Mouse (Mus musculus): Measurements from ENCODE around the gene Nt5m. TPM values are rescaled to one million over a fixed set of nuclear protein-coding genes. Genes with fewer than 3 reads are reported as not detected.

Nt5m gene
- total and polyA plus RNA-seq, 3 experiments: 23.7 to 35.9 (median 25.4) TPM

DNA sequence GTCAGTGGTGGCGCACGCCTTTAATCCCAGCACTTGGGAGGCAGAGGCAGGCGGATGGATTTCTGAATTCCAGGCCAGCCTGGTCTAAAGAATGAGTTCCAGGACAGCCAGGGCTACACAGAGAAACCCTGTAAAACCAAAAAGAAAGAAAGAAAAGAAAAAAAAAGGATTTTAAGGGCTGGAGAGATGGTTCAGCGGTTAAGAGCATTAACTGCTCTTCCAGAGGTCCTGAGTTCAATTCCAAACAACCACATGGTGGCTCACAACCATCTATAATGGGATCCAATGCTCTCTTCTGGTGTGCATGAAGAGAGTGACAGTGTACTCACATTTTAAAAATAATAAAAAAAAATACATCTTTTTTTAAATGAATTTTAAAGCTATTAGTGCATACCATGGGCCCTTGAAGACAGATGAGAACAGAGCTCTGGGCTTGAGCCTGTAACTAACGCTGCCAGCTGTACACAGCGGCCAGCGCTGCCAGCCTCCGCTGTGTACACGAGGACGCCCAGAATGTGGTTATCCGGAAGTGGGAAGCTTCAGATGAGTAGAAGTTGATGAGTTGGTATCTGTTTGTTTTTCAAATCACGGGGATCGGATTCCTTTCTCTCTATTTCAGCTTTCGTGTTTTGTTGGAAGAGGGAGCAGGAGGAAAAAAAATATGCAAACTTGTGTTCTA, 28.6 kb upstream of the Nt5m start:
- WGBS: 54% methylated on average over 14 of the region's 14 CpGs
- TF ChIP-seq POLR2A (IDR thresholded peaks at IDR 0.05; ENCODE audit: insufficient read depth, low read depth, low read length): no peak
- no peak for TF ChIP-seq CTCF (IDR thresholded peaks at IDR 0.05)
- no peak for TF ChIP-seq EP300 (IDR thresholded peaks at IDR 0.05; ENCODE audit: insufficient read depth, low read depth, low read length)

DNA sequence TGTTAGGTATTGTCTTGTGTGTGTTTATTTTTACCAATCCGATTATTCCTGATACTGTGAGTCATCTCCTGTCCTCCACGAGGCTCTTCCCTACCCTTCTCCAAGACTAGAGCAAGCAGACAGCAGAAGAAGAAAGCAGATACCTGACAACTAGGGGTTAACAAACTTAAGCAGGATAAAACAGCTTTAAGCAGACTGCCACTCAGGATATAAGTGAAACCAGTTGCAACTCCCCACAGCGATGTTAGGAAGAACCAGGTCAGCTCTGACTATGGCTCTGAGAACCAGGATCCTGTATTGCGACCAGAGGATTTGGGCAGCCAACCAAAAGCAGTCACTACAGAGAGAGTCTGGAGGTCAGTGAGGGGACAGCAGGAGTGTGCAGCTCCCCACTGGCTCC, 28.0 kb upstream of the Nt5m start:
- TF ChIP-seq CTCF (IDR thresholded peaks at IDR 0.05) (no peak), POLR2A (IDR thresholded peaks at IDR 0.05; ENCODE audit: insufficient read depth, low read depth, low read length) (no peak), EP300 (IDR thresholded peaks at IDR 0.05; ENCODE audit: insufficient read depth, low read depth, low read length) (no peak)
- Histone ChIP-seq H3K9ac (ENCODE audit: low read depth, low read length) (no peak overlapping the region), H3K27ac (no peak overlapping the region), H3K79me2 (replicated peaks; ENCODE audit: control insufficient read depth, insufficient read depth, low read length) (peaks cover 8% of the 10 kb centered on the region), H3K36me3 (ENCODE audit: control insufficient read depth, insufficient read depth, low read length) (peaks cover 12% of the 10 kb centered on the region), H3K27me3 (ENCODE audit: control insufficient read depth, insufficient read depth, low read length) (no peaks in the 10 kb centered on the region), H3K4me3 (no peak overlapping the region), H3K4me1 (ENCODE audit: control insufficient read depth, insufficient read depth, low read length) (peaks cover 12% of the 10 kb centered on the region)
- 37% methylated on average over 4 of the region's 4 CpGs for WGBS
- intact Hi-C loops (cut with DNase I): no loop called here
- no peak for DNase-seq

More for the DNA sequence above, 28.6 kb upstream of the Nt5m start:
- H3K27ac ChIP-seq: peak overlapping the region; percentile 100
- H3K4me1 ChIP-seq (ENCODE audit: control insufficient read depth, insufficient read depth, low read length): peaks cover 12% of the 10 kb centered on the region
- peak overlapping the region; percentile 87 for H3K4me3 ChIP-seq
- 0 out of 2 replicates have a peak overlapping the region, but pooled peaks have one; percentile 23 for H3K9ac ChIP-seq (ENCODE audit: low read depth, low read length)
- H3K79me2 ChIP-seq (replicated peaks; ENCODE audit: control insufficient read depth, insufficient read depth, low read length): peaks cover 8% of the 10 kb centered on the region
- intact Hi-C loops (cut with DNase I): no loop called here
- DNase-seq: no peak
- H3K27me3 ChIP-seq (ENCODE audit: control insufficient read depth, insufficient read depth, low read length): no peaks in the 10 kb centered on the region
- peaks cover 12% of the 10 kb centered on the region for H3K36me3 ChIP-seq (ENCODE audit: control insufficient read depth, insufficient read depth, low read length)

DNA sequence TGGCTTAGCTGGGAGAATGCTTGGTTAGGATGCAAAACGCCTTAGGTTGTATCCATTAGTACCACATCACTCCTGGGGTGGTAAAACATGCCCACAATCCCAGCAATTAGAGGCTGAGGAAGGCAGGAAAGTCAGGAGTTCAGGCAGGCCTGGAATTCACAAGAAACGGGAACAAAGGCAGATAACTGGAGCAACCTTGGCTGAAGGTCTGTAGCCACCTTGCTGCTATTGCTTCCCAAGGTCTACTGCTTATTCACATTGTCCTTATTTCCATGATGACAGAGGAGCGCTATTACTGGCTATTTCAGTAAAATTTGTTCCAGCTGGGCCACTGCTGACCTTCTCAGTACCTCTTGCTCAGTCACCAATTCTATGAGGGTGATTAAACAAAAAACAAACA, 26.0 kb upstream of the Nt5m start:
- no peak for DNase-seq
- H3K27ac ChIP-seq: no peak overlapping the region
- no peak for TF ChIP-seq CTCF (IDR thresholded peaks at IDR 0.05)
- no peak for TF ChIP-seq POLR2A (IDR thresholded peaks at IDR 0.05; ENCODE audit: insufficient read depth, low read depth, low read length)
- TF ChIP-seq EP300 (IDR thresholded peaks at IDR 0.05; ENCODE audit: insufficient read depth, low read depth, low read length): no peak
- H3K79me2 ChIP-seq (replicated peaks; ENCODE audit: control insufficient read depth, insufficient read depth, low read length): no peaks in the 10 kb centered on the region; the same call in 1 of the 2 replicates
- intact Hi-C loops (cut with DNase I): no loop called here
- peaks cover 7% of the 10 kb centered on the region for H3K4me1 ChIP-seq (ENCODE audit: control insufficient read depth, insufficient read depth, low read length)
- H3K36me3 ChIP-seq (ENCODE audit: control insufficient read depth, insufficient read depth, low read length): peaks cover 4% of the 10 kb centered on the region; the same call in 1 of the 2 replicates
- H3K27me3 ChIP-seq (ENCODE audit: control insufficient read depth, insufficient read depth, low read length): no peaks in the 10 kb centered on the region
- H3K4me3 ChIP-seq: no peak overlapping the region
- H3K9ac ChIP-seq (ENCODE audit: low read depth, low read length): no peak overlapping the region
- 64% methylated on average over 3 of the region's 3 CpGs for WGBS

DNA sequence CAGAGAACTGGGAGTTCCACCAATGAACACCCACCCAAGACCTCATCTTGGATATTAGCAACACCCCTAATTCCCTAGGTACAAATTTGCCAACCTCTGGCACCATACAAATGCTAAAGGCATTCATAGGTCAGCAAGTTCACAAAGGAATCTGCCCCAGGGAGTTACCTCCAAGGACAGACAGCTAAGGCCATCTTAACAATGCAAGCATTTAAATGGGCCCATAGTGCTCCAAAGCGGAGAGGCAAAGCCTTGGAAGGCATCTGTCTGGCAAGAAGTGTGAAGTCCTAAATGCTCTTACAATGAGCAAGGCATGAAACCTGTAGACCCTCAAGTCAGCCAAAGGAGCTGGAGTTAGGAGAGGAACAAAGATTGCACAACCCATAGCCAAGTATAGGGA, 24.9 kb upstream of the Nt5m start:
- TF ChIP-seq POLR2A (IDR thresholded peaks at IDR 0.05; ENCODE audit: insufficient read depth, low read depth, low read length) (no peak), EP300 (IDR thresholded peaks at IDR 0.05; ENCODE audit: insufficient read depth, low read depth, low read length) (no peak)
- Histone ChIP-seq H3K4me3 (no peak overlapping the region), H3K9ac (ENCODE audit: low read depth, low read length) (no peak overlapping the region), H3K27ac (no peak overlapping the region), H3K36me3 (ENCODE audit: control insufficient read depth, insufficient read depth, low read length) (no peaks in the 10 kb centered on the region), H3K4me1 (ENCODE audit: control insufficient read depth, insufficient read depth, low read length) (peaks cover 2% of the 10 kb centered on the region; the same call in 1 of the 2 replicates), H3K27me3 (ENCODE audit: control insufficient read depth, insufficient read depth, low read length) (no peaks in the 10 kb centered on the region), H3K79me2 (replicated peaks; ENCODE audit: control insufficient read depth, insufficient read depth, low read length) (no peaks in the 10 kb centered on the region)
- intact Hi-C loops (cut with DNase I): no loop called here
- 92% methylated on average over 1 of the region's 1 CpGs for WGBS
- no peak for DNase-seq

DNA sequence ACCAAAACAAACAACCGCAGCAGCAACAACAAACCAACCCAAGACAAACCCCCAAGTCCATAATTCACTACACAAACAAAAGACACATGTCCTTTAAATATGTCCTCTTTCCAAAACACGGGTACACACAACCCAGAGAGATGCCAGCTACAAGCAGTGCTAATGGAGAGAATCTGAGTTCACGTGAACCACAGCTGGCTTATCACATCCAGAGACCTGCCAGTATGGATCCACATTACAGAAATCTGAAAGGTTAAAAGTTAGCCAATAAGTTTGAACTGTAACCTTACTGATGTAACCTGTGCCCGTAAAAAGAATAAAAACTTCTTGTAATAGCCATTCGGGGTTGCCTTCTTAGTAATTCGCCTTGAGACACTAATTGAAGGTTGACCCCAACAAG, 24.3 kb upstream of the Nt5m start:
- intact Hi-C loops (cut with DNase I): no loop called here
- DNase-seq: no peak

DNA sequence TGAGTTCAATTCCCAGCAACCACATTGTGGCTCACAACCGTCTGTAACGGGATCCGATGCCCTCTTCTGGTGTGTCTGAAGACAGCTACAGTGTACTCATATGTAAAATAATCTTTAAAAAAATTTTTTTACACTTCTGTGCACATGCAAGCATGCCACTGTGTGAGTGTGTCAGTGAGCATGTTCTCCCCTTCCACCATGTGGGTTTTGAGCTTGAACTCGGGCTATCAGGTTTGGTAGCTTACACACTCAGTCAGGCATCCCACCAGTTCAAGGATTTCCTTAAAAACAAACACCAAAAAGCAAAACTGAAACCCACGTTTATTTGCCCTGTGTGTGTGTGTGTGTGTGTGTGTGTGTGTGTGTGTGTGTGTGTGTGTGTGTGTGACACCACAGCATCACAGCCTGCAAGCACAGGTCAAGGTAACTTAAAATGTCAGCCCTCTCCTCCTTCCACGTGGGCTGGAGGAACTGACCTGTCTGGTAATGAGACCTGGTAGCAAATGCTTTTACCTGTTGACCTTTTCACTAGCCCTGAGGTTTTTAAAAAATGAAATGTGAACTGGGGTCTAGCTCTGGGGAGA, 23.7 kb upstream of the Nt5m start:
- no peaks in the 10 kb centered on the region for H3K36me3 ChIP-seq (ENCODE audit: control insufficient read depth, insufficient read depth, low read length)
- peaks cover 2% of the 10 kb centered on the region; the same call in 1 of the 2 replicates for H3K4me1 ChIP-seq (ENCODE audit: control insufficient read depth, insufficient read depth, low read length)
- intact Hi-C loops (cut with DNase I): no loop called here
- H3K79me2 ChIP-seq (replicated peaks; ENCODE audit: control insufficient read depth, insufficient read depth, low read length): no peaks in the 10 kb centered on the region
- H3K27me3 ChIP-seq (ENCODE audit: control insufficient read depth, insufficient read depth, low read length): no peaks in the 10 kb centered on the region
- H3K4me3 ChIP-seq: no peak overlapping the region
- no peak for DNase-seq
- no peak overlapping the region for H3K27ac ChIP-seq
- H3K9ac ChIP-seq (ENCODE audit: low read depth, low read length): no peak overlapping the region
- TF ChIP-seq CTCF (IDR thresholded peaks at IDR 0.05) (no peak), EP300 (IDR thresholded peaks at IDR 0.05; ENCODE audit: insufficient read depth, low read depth, low read length) (no peak), POLR2A (IDR thresholded peaks at IDR 0.05; ENCODE audit: insufficient read depth, low read depth, low read length) (no peak)
- 89% methylated on average over 6 of the region's 6 CpGs for WGBS

More for the DNA sequence above, 24.3 kb upstream of the Nt5m start:
- 91% methylated on average over 6 of the region's 6 CpGs for WGBS
- no peak overlapping the region for H3K9ac ChIP-seq (ENCODE audit: low read depth, low read length)
- no peaks in the 10 kb centered on the region for H3K36me3 ChIP-seq (ENCODE audit: control insufficient read depth, insufficient read depth, low read length)
- H3K79me2 ChIP-seq (replicated peaks; ENCODE audit: control insufficient read depth, insufficient read depth, low read length): no peaks in the 10 kb centered on the region
- H3K27me3 ChIP-seq (ENCODE audit: control insufficient read depth, insufficient read depth, low read length): no peaks in the 10 kb centered on the region
- TF ChIP-seq POLR2A (IDR thresholded peaks at IDR 0.05; ENCODE audit: insufficient read depth, low read depth, low read length): no peak
- no peak for TF ChIP-seq CTCF (IDR thresholded peaks at IDR 0.05)
- no peak for TF ChIP-seq EP300 (IDR thresholded peaks at IDR 0.05; ENCODE audit: insufficient read depth, low read depth, low read length)
- H3K27ac ChIP-seq: no peak overlapping the region
- H3K4me3 ChIP-seq: no peak overlapping the region
- H3K4me1 ChIP-seq (ENCODE audit: control insufficient read depth, insufficient read depth, low read length): peaks cover 2% of the 10 kb centered on the region; the same call in 1 of the 2 replicates
